14 mouse cellular contexts compared by ENCODE assay signal in genomic region chr5:144907591-144907990, GRCm38 (mm10). TPM values are rescaled to one million over a fixed set of nuclear protein-coding genes. Genes with fewer than 3 reads are reported as not detected.
A peak's percentile ranks its signal among the peaks of the same experiment; 100 is the strongest.
DNase-seq lines count a peak whose midpoint lies in the region; ATAC-seq and TF ChIP-seq lines count a peak whose summit lies in the region.
"Had no signal": no experiment of that assay in that cellular context is flagged by ENCODE, and none has a peak within 500 bp of the region (broad histone marks: within the 10 kb centered on the region; RNA-seq: fewer than 3 reads in every experiment).

No protein-coding gene starts in this region.

- DNase-seq in heart, adult 2 months, result no peak
- DNase-seq in testis, postnatal 14 days (ENCODE audit: low spot score), result no peak
- no peak for DNase-seq in brain, embryonic 14.5 days (ENCODE audit: low read depth)
- no peak for DNase-seq in left cerebral cortex, postnatal 25 days (ENCODE audit: low spot score in 2 of 2)
- DNase-seq: right cerebral cortex, adult 18-20 months had no signal

- no peak for TF ChIP-seq EP300 in heart, adult 2 months (IDR thresholded peaks at IDR 0.05; ENCODE audit: insufficient read depth, low read depth, low read length)

- H3K4me1 ChIP-seq in heart, adult 2 months (ENCODE audit: control insufficient read depth, insufficient read depth, low read length), result peaks cover 22% of the 10 kb centered on the region
- H3K4me1 ChIP-seq in heart, embryonic 11.5 days (ENCODE audit: control insufficient read depth, insufficient read depth, low read length), result peaks cover 11% of the 10 kb centered on the region; the same call in 1 of the 2 replicates
- peaks cover 8% of the 10 kb centered on the region for H3K4me1 ChIP-seq in testis, adult 2 months (ENCODE audit: control insufficient read depth, insufficient read depth, low read length)
- peaks cover 6% of the 10 kb centered on the region; the same call in 1 of the 2 replicates for H3K4me1 ChIP-seq in forebrain, embryonic 16.5 days (replicated peaks; ENCODE audit: control insufficient read depth, insufficient read depth, low read length)

- no peak overlapping the region for H3K27ac ChIP-seq in heart, adult 2 months
- no peak overlapping the region for H3K27ac ChIP-seq in heart, embryonic 11.5 days (ENCODE audit: low read depth, low read length)
- H3K27ac ChIP-seq in testis, adult 2 months (ENCODE audit: control insufficient read depth, insufficient read depth, low read depth, low read length), result no peak overlapping the region
- no peak overlapping the region for H3K27ac ChIP-seq in forebrain, embryonic 16.5 days (ENCODE audit: low read length)
- H3K27ac ChIP-seq: limb, embryonic 15.5 days; midbrain, embryonic 12.5 days; neural tube, embryonic 13.5 days; stomach, embryonic 15.5 days had no signal

- TF ChIP-seq POLR2A in heart, adult 2 months (IDR thresholded peaks at IDR 0.05; ENCODE audit: insufficient read depth, low read depth, low read length), result no peak
- TF ChIP-seq POLR2A in testis, adult 2 months (IDR thresholded peaks at IDR 0.05; ENCODE audit: control insufficient read depth, low read depth, low read length), result no peak
- no peak for TF ChIP-seq POLR2A in brain, embryonic 14.5 days (IDR thresholded peaks at IDR 0.05; ENCODE audit: borderline replicate concordance, extremely low read depth, insufficient read depth, insufficient read length, poor library complexity, severe bottlenecking)

- 84% methylated on average over 2 of the region's 2 CpGs for WGBS in heart, adult 2 months
- 63% methylated on average over 2 of the region's 2 CpGs for WGBS in heart, embryonic 11.5 days (ENCODE audit: insufficient replicate concordance)
- 67% methylated on average over 2 of the region's 2 CpGs for WGBS in forebrain, embryonic 16.5 days

- no peak overlapping the region for H3K4me2 ChIP-seq in heart, embryonic 11.5 days
- H3K4me2 ChIP-seq in forebrain, embryonic 16.5 days (ENCODE audit: low read length), result no peak overlapping the region
- H3K4me2 ChIP-seq: limb, embryonic 15.5 days; midbrain, embryonic 12.5 days; neural tube, embryonic 13.5 days; stomach, embryonic 15.5 days had no signal

- no peak overlapping the region for H3K9ac ChIP-seq in heart, adult 2 months (ENCODE audit: low read depth, low read length)
- no peak overlapping the region for H3K9ac ChIP-seq in heart, embryonic 11.5 days (ENCODE audit: low read depth, low read length)
- no peak overlapping the region for H3K9ac ChIP-seq in forebrain, embryonic 16.5 days (replicated peaks; ENCODE audit: low read depth, low read length)
- H3K9ac ChIP-seq: limb, embryonic 15.5 days; midbrain, embryonic 12.5 days; neural tube, embryonic 13.5 days; stomach, embryonic 15.5 days had no signal

- TF ChIP-seq CTCF in heart, adult 2 months (IDR thresholded peaks at IDR 0.05), result peak; percentile 62
- peak; percentile 6; the same call in 1 of the 2 replicates for TF ChIP-seq CTCF in testis, adult 2 months (IDR thresholded peaks at IDR 0.05; ENCODE audit: control insufficient read depth, insufficient read depth, insufficient replicate concordance, low read depth, low read length)
- TF ChIP-seq CTCF in brain, embryonic 14.5 days (IDR thresholded peaks at IDR 0.05; ENCODE audit: borderline replicate concordance, extremely low read depth, insufficient read depth, insufficient read length), result peak; percentile 34; the same call in 1 of the 2 replicates

- intact Hi-C loops in heart, adult 2 months (cut with DNase I), result no loop called here
- intact Hi-C loops in left cerebral cortex, postnatal 25 days (cut with DNase I), result no loop called here

- no peaks in the 10 kb centered on the region for H3K9me3 ChIP-seq in heart, embryonic 11.5 days (replicated peaks; ENCODE audit: control insufficient read depth, low read length)
- H3K9me3 ChIP-seq in forebrain, embryonic 16.5 days (ENCODE audit: control insufficient read depth, low read length), result no peaks in the 10 kb centered on the region
- H3K9me3 ChIP-seq: limb, embryonic 15.5 days; midbrain, embryonic 12.5 days; neural tube, embryonic 13.5 days; stomach, embryonic 15.5 days had no signal

- no peak for ATAC-seq in heart, embryonic 11.5 days (replicated peaks; ENCODE audit: insufficient number of reproducible peaks, low FRiP score, low TSS enrichment)
- 0 out of 2 replicates have a peak, but pooled peaks have one; percentile 42 for ATAC-seq in megakaryocyte-erythroid progenitor cell, adult 5-6 weeks (replicated peaks; ENCODE audit: low FRiP score, low TSS enrichment, poor library complexity, severe bottlenecking)
- no peak for ATAC-seq in forebrain, embryonic 16.5 days

- H3K27me3 ChIP-seq in heart, adult 2 months (ENCODE audit: control insufficient read depth, insufficient read depth, low read length), result no peaks in the 10 kb centered on the region
- no peaks in the 10 kb centered on the region for H3K27me3 ChIP-seq in heart, embryonic 11.5 days (ENCODE audit: control insufficient read depth, insufficient read depth, low read length)
- no peaks in the 10 kb centered on the region for H3K27me3 ChIP-seq in testis, adult 2 months (ENCODE audit: control insufficient read depth, insufficient read depth, low read length)
- H3K27me3 ChIP-seq in forebrain, embryonic 16.5 days (replicated peaks; ENCODE audit: control insufficient read depth, insufficient read depth, low read length), result no peaks in the 10 kb centered on the region
- H3K27me3 ChIP-seq: limb, embryonic 15.5 days; midbrain, embryonic 12.5 days; neural tube, embryonic 13.5 days; stomach, embryonic 15.5 days had no signal

- no peak overlapping the region for H3K4me3 ChIP-seq in heart, adult 2 months
- H3K4me3 ChIP-seq in heart, embryonic 11.5 days (ENCODE audit: low read depth, low read length), result no peak overlapping the region
- no peak overlapping the region for H3K4me3 ChIP-seq in testis, adult 2 months (ENCODE audit: control insufficient read depth, low read depth, low read length)
- no peak overlapping the region for H3K4me3 ChIP-seq in forebrain, embryonic 16.5 days (replicated peaks; ENCODE audit: low read length)
- H3K4me3 ChIP-seq: erythroblast, embryonic 14.5 days; limb, embryonic 15.5 days; midbrain, embryonic 12.5 days; neural tube, embryonic 13.5 days; stomach, embryonic 15.5 days had no signal

- H3K36me3 ChIP-seq in heart, adult 2 months (ENCODE audit: control insufficient read depth, insufficient read depth, low read length), result no peaks in the 10 kb centered on the region; the same call in 1 of the 2 replicates
- H3K36me3 ChIP-seq in heart, embryonic 11.5 days (ENCODE audit: control insufficient read depth, insufficient read depth, low read length), result no peaks in the 10 kb centered on the region
- no peaks in the 10 kb centered on the region for H3K36me3 ChIP-seq in testis, adult 2 months (ENCODE audit: control insufficient read depth, insufficient read depth, low read length)
- H3K36me3 ChIP-seq in forebrain, embryonic 16.5 days (ENCODE audit: control insufficient read depth, insufficient read depth), result no peaks in the 10 kb centered on the region
- H3K36me3 ChIP-seq: limb, embryonic 15.5 days; midbrain, embryonic 12.5 days; neural tube, embryonic 13.5 days; stomach, embryonic 15.5 days had no signal

- peaks cover 12% of the 10 kb centered on the region for H3K79me2 ChIP-seq in heart, adult 2 months (replicated peaks; ENCODE audit: control insufficient read depth, insufficient read depth, low read length)

RNA-seq across cellular contexts. Expression of gene Smurf1, which starts 58.1 kb away (rescaled TPM):
- total RNA-seq in heart, adult 2 months (2021), result 10 to 100 TPM; 26.6 to 27.0 TPM
- 23.1 and 26.2 TPM in 2 replicates for polyA plus RNA-seq in heart, adult 2 months (2012; rRNA removed)
- 14.3 and 15.7 TPM in 2 replicates for polyA plus RNA-seq in heart, embryonic 11.5 days (2014; fragmentation: Nextera tagmentation; extraction: Ambion mirVana)
- polyA plus RNA-seq in testis, adult 2 months (2012; rRNA removed), result 30.4 and 33.8 TPM in 2 replicates
- polyA plus RNA-seq in brain, embryonic 14.5 days (2012; rRNA removed), result 50.6 and 65.4 TPM in 2 replicates
- 1.9 and 4.1 TPM in 2 replicates for total RNA-seq in megakaryocyte-erythroid progenitor cell, adult 5-6 weeks (2014; fragmentation: Nextera tagmentation)
- 1.0 and 5.1 TPM in 2 replicates for total RNA-seq in megakaryocyte-erythroid progenitor cell, adult 5-6 weeks (2017)
- polyA plus RNA-seq in forebrain, embryonic 16.5 days (2015; fragmentation: Nextera tagmentation; extraction: Ambion mirVana), result 25.4 and 28.2 TPM in 2 replicates
- 10 to 100 TPM; 33.2 to 36.9 TPM for total RNA-seq in left cerebral cortex, postnatal 25 days (2021)

Comparison
In these comparisons a context has a peak if more than half of its experiments do, and no peak if none do; other contexts are left out.
1. CTCF ChIP-seq: peak in every context shown above with its lines; median percentile 62 in heart, adult 2 months; 34 in brain, embryonic 14.5 days; 6 in testis, adult 2 months.